Mouse (Mus musculus) heart, postnatal 10 days (tissue): ENCODE measurements around the gene Hrc. TPM values are rescaled to one million over a fixed set of nuclear protein-coding genes. Genes with fewer than 3 reads are reported as not detected.

Source experiments
- DNase-seq, 2 experiments: peaks; one replicate each; pipeline ENCODE4 v3.0.0; 2021
- intact Hi-C: fragments of 180-260 bp; cut with DNase I; formaldehyde crosslinking; loops from one replicate; pipeline ENCODE4 v1.15.1; 2025
- total RNA-seq, 2 experiments: library from RNA; stranded (reverse); gene quantifications; 2 replicates each; pipeline ENCODE4 v1.2.3; 2021

Gene Hrc
- total RNA-seq, 2 experiments from 2014 or later, result 320 to 351 TPM

- no peak for DNase-seq
- intact Hi-C loops, result no loop called here
These were observed 27.7 kb downstream of the Hrc start for GRCm38 (mm10) chr7:45362801-45363200.

- no peak for DNase-seq
- intact Hi-C loops, result no loop called here
These were observed 28.9 kb downstream of the Hrc start for GRCm38 (mm10) chr7:45363983-45364382.

DNA sequence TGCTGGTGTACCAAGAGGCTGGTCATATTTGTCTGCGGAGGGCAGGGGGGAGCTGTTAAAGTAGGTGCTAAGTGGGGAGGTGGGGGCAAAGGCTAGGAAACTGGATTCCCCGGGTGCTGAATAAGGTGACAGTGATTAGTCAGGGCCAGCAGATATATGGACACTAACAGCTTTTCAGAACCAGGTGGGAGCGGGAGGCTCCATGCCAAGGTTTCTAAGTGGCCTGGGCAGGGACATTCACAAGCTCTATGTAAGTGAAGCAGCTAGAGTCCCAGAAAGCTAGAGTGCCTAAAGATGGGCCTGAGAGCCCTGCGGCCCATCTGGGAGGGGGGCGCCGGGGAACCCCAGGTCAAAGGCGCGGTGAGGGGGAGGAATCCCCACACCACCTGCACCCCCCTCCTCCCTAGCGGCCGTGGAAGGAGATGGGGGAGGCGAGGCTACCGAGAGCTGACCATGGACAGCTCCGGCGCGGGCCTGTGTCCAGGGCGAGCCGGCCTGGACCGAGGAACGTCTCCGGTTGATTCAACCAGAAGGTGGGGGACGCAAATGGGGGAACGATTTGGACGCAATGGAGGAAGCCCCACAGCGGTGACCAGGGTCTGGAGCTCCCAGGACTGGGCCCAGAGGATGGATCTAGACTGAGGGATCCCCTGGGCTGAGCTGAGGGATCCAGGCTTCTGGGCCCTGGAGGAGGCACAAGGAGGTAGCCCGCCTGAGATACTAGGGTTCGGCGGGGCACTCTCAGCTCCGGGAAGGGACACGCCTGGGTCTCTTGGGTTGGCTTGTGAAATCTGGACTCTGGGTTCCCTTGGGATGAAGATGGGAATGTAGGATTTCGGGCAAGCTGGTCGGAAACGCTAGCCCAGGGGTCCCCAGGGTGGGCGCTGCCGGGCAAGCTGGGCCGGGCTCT, 30.9 kb downstream of the Hrc start:
- DNase-seq, result peak; percentile 68 to 78
- intact Hi-C loops, result no loop called here

GRCm38 (mm10) chr7:45366652-45367019, 31.5 kb downstream of the Hrc start, which contains the start of gene Ppfia3:
Ppfia3 (minus strand) TSS chr7:45367019.
- intact Hi-C loops, result no loop called here
- no peak for DNase-seq

- peak; percentile 98 for DNase-seq
- intact Hi-C loops, result no loop called here
These were observed 32.2 kb downstream of the Hrc start for GRCm38 (mm10) chr7:45367020-45367880.

GRCm38 (mm10) chr7:45368178-45368577, 33.1 kb downstream of the Hrc start:
- no peak for DNase-seq
- intact Hi-C loops, result no loop called here

- DNase-seq, result no peak
- intact Hi-C loops, result no loop called here
These were observed 34.1 kb downstream of the Hrc start for GRCm38 (mm10) chr7:45369022-45369745.

DNA sequence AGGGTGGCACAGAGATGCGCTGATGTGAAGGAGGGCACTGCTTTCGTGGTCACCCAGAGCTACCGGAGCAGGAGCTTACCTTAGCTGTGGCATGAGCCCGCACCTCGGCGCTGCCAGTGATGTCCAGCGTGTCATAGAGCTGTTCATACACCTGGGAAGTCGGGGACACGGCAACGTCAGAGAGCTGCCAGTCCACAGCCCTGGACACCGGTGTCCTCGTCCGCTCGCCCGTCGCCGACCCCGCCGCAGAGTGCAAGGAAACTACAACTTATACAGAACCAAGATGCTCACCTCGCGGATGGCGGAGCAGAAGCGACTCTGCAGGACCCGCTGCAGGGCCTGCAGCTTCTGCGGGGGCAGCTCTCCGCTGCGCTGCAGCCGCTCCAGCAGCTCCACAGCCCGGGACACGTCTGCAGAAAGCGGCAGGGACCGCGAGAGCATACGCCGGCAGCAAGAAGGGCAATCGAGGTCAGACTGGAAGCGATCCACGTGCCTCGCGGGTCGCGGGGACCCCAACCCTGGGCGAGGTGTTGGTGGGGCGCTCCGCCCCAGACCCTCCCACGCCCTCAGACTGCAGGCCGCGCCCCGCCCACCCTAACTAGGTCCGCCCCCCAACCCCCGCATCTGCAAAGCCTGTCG, 34.9 kb downstream of the Hrc start:
- intact Hi-C loops, result no loop called here
- no peak for DNase-seq

DNA sequence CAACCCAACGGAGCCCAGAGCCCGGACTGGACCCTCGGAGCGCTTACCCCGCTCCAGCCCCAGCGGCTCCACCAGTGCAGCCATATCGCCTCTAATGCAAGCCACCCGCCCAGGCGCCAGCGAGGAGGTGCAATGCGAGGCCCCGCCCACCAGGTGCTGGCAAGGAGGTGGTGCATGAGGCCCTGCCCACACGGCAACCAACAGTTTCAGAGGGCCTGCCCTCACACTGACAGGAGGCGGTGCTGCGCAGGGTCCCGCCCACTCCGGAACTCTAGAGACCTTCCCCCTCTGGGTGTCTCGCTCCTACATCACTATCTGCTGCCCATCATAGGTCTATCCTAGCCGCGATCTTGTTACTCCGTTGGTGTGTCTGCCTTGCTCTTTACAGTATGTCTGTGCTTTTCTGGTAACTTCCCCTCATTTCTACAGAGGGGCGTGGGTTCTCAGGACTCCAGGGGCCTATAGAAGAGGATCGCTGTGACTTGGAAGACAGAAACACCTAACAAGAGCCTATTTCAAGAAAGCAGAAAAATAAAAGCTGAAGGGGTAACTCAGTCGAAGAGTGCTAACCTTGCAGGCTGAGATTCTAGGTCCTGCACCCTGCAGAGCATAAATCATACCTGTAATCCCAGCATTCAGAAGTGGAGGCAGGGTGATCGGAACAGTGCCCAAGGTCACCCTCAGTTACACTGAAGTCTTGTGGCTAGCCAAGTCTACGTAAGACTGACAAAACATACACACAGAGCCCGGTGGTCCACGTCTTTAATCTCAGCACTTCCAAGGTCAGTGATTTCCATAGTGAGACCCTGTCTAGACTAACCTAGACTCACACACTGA, 35.6 kb downstream of the Hrc start, which contains the start of gene Lin7b:
Lin7b (minus strand) TSS at position 109 of the 837 bp plus-strand sequence.
- peak; percentile 89 to 90 for DNase-seq
- intact Hi-C loops, result no loop called here

GRCm38 (mm10) chr7:45372371-45372770, 37.3 kb downstream of the Hrc start:
- DNase-seq, result no peak
- intact Hi-C loops, result no loop called here

- DNase-seq, result no peak
- intact Hi-C loops, result no loop called here
These were observed 39.5 kb downstream of the Hrc start for GRCm38 (mm10) chr7:45374620-45375019.

DNA sequence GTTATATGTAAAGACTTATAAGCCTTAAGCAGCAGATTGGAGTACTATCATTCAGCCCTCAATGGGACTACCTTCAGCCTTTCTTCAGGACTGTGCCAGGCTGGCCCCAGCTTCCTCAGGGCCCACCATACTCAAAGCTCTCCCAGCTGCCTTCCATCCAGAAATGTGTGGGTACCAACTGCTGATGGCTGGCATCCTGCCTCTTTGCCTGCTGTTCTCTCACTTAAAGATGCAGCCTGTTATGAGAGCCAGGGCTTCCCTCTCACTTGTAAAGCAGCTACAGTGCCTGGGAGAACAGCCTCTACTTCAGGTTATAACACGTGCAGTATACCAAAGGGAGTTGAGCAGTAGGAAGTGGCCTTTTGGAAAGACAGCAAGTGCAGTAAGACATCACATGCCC, 41.0 kb downstream of the Hrc start:
- intact Hi-C loops, result no loop called here
- DNase-seq, result no peak

DNA sequence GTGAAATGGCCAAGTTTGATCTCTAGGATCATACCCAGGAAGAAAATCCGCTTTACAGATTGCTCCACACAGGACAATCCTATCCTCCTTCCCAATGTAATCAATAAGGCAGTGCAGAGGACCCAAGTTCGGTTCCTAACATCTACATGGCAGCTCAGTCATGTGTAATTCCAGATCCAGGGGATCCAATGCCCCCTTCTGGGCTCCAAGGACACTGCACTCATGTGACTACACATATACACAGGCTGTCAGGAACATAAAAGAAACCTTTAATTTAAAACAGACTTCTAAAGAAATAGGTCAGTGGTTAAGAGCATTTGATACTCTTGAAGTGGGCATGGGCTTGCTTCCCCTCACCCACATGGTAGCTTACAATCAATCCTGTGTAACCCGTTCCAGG, 51.0 kb downstream of the Hrc start:
- no peak for DNase-seq
- intact Hi-C loops, result no loop called here

Other genes starting within 250 kb of the Hrc start
- 10 to 100 TPM; 76.5 to 83.4 TPM for gene Rcn3, start 243.1 kb upstream of the Hrc start, total RNA-seq
- 10 to 100 TPM; 65.4 to 69.2 TPM for gene Fcgrt, start 231.4 kb upstream of the Hrc start, total RNA-seq
- 100 to 1,000 TPM; 752 to 773 TPM for gene Rps11, start 210.9 kb upstream of the Hrc start, total RNA-seq
- gene Rpl13a, start 206.5 kb upstream of the Hrc start, total RNA-seq, result 100 to 1,000 TPM; 809 to 865 TPM
- not detected for gene Gm45713, start 199.1 kb upstream of the Hrc start, total RNA-seq
- gene Flt3l, start 198.9 kb upstream of the Hrc start, total RNA-seq, result 1 to 10 TPM; 5.7 to 6.5 TPM
- gene Pih1d1, start 181.0 kb upstream of the Hrc start, total RNA-seq, result 10 to 100 TPM; 47.1 to 49.0 TPM
- 10 to 100 TPM; 36.6 to 48.2 TPM for gene Aldh16a1, start 180.7 kb upstream of the Hrc start, total RNA-seq
- gene Slc17a7, start 171.3 kb upstream of the Hrc start, total RNA-seq, result 1 to 10 TPM; 6.1 to 6.7 TPM
- not detected for gene Gfy, start 155.7 kb upstream of the Hrc start, total RNA-seq
- not detected for gene Pth2, start 154.3 kb upstream of the Hrc start, total RNA-seq
- not detected for gene Ccdc155, start 130.4 kb upstream of the Hrc start, total RNA-seq
- gene Dkkl1, start 123.1 kb upstream of the Hrc start, total RNA-seq, result not detected
- gene Tead2, start 119.5 kb upstream of the Hrc start, total RNA-seq, result 10 to 100 TPM; 27.5 to 32.3 TPM
- gene Cd37, start 96.2 kb upstream of the Hrc start, total RNA-seq, result 1 to 10 TPM; 3.0 to 4.0 TPM
- gene Slc6a16, start 94.2 kb upstream of the Hrc start, total RNA-seq, result not detected
- not detected for gene Slc6a21, start 57.8 kb upstream of the Hrc start, total RNA-seq
- 10 to 100 TPM; 21.0 to 26.1 TPM for gene Trpm4, start 1.5 kb upstream of the Hrc start, total RNA-seq
- gene Ppfia3, start 31.7 kb downstream of the Hrc start, total RNA-seq, result under 1 TPM; 0.22 to 0.31 TPM
- 1 to 10 TPM in 1 of 2 experiments, under 1 TPM in 1; 0.97 to 1.1 TPM for gene Lin7b, start 35.3 kb downstream of the Hrc start, total RNA-seq
- 100 to 1,000 TPM; 146 to 161 TPM for gene Snrnp70, start 60.5 kb downstream of the Hrc start, total RNA-seq
- gene Kcna7, start 70.4 kb downstream of the Hrc start, total RNA-seq, result under 1 TPM; 0.41 to 0.79 TPM
- gene Ntf5, start 78.4 kb downstream of the Hrc start, total RNA-seq, result under 1 TPM; 0.22 to 0.26 TPM
- not detected for gene Lhb, start 85.5 kb downstream of the Hrc start, total RNA-seq
- gene Gys1, start 99.6 kb downstream of the Hrc start, total RNA-seq, result 10 to 100 TPM; 74.6 to 79.0 TPM
- gene Ruvbl2, start 102.8 kb downstream of the Hrc start, total RNA-seq, result 10 to 100 TPM; 30.4 to 30.7 TPM
- 100 to 1,000 TPM; 232 to 268 TPM for gene Ftl1, start 124.6 kb downstream of the Hrc start, total RNA-seq
- gene Bax, start 131.6 kb downstream of the Hrc start, total RNA-seq, result 10 to 100 TPM; 44.5 to 45.8 TPM
- gene Tulp2, start 146.6 kb downstream of the Hrc start, total RNA-seq, result not detected
- gene Gm45808, start 151.5 kb downstream of the Hrc start, total RNA-seq, result 1 to 10 TPM; 2.2 to 2.5 TPM
- 1 to 10 TPM; 4.7 to 6.0 TPM for gene Dhdh, start 153.5 kb downstream of the Hrc start, total RNA-seq
- 100 to 1,000 TPM; 144 to 151 TPM for gene Nucb1, start 175.1 kb downstream of the Hrc start, total RNA-seq
- 10 to 100 TPM; 24.5 to 45.4 TPM for gene Ppp1r15a, start 191.0 kb downstream of the Hrc start, total RNA-seq
- 1 to 10 TPM; 4.1 to 5.6 TPM for gene Plekha4, start 191.0 kb downstream of the Hrc start, total RNA-seq
- under 1 TPM; 0.25 to 0.34 TPM for gene Hsd17b14, start 219.6 kb downstream of the Hrc start, total RNA-seq
- 10 to 100 TPM; 54.7 to 54.9 TPM for gene Bcat2, start 234.9 kb downstream of the Hrc start, total RNA-seq